Mouse (Mus musculus) thymus, adult 2 months (tissue): Measurements from ENCODE around the gene Rere. TPM values are rescaled to one million over a fixed set of nuclear protein-coding genes. Genes with fewer than 3 reads are reported as not detected.

ENCODE experiments used
- DNase-seq: peaks from one replicate; pipeline ENCODE4 v3.0.0; 2021
- H3K27ac ChIP-seq: fragments of 200-500 bp; 2 replicates; pipeline ENCODE4 v1.5.1; 2012; ENCODE audit warnings: low read length, control low read depth; ENCODE audit not compliant: control insufficient read depth, insufficient read depth
- H3K27me3 ChIP-seq: fragments of 200-500 bp; 2 replicates; pipeline ENCODE4 v1.6.1; 2012; ENCODE audit warnings: mild to moderate bottlenecking, low read length, moderate library complexity, mixed read lengths; ENCODE audit not compliant: control insufficient read depth, insufficient read depth
- H3K36me3 ChIP-seq: fragments of 200-500 bp; 2 replicates; pipeline ENCODE4 v1.6.1; 2012; ENCODE audit warnings: mild to moderate bottlenecking, low read length, moderate library complexity; ENCODE audit not compliant: control insufficient read depth, insufficient read depth
- H3K4me1 ChIP-seq: fragments of 200-500 bp; replicated peaks from 2 replicates; pipeline ENCODE4 v1.6.1; 2012; ENCODE audit warnings: low read length; ENCODE audit not compliant: control insufficient read depth, insufficient read depth
- H3K4me3 ChIP-seq: fragments of 200-500 bp; 2 replicates; pipeline ENCODE4 v1.5.1; 2012; ENCODE audit warnings: mild to moderate bottlenecking, low read length, control low read depth, moderate library complexity; ENCODE audit not compliant: control insufficient read depth, insufficient read depth
- CTCF ChIP-seq: fragments of 200-500 bp; IDR thresholded peaks from 2 replicates; pipeline ENCODE4 v1.5.1; 2012; ENCODE audit warnings: mild to moderate bottlenecking, control low read depth, low read length, moderate library complexity, borderline replicate concordance; ENCODE audit not compliant: control insufficient read depth, poor library complexity, insufficient read depth; ENCODE audit errors: extremely low read depth
- POLR2A ChIP-seq: fragments of 200-500 bp; IDR thresholded peaks from 2 replicates; pipeline ENCODE4 v1.6.1; 2012; ENCODE audit warnings: mild to moderate bottlenecking, low read length, control low read depth, moderate library complexity; ENCODE audit not compliant: control insufficient read depth, poor library complexity, insufficient read depth; ENCODE audit errors: extremely low read depth
- WGBS: fragments of 180-500 bp; shearing (Covaris S2); methylation state at CpG from one replicate; pipeline ENCODE4 v1.1.7; 2018; 5-methylcytosine and 5-hydroxymethylcytosine counted together
- polyA plus RNA-seq: library from polyadenylated mRNA; depleted of rRNA; stranded (reverse); fragments of >200 nt; gene quantifications from 2 replicates; pipeline ENCODE4 v1.2.3, GENCODE M21; 2012

Gene Rere
- polyA plus RNA-seq, 1 experiment, result 52.5 TPM

DNA sequence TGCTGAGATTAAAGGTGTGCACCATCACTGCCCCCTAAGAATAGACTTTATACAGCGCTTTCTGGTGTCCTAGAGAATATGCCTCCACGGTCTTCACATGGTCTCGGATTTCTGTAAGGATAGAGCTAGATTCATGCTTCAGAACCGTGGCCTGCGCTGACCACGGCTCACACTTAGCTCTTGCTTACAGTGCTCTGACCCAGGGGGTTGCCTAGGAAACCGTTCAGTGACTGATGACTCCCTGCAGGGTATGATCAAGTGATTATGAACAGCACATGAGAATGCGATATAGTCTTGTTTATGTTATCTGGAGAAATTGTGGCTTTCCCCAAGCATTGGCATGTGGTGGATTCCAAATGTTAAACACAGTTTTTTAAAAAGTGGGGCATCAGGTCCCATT lies 103.0 kb downstream of the Rere start:
- DNase-seq, result no peak
- H3K36me3 ChIP-seq, result no peaks in the 10 kb centered on the region
- WGBS, result 95% methylated on average over 8 of the region's 8 CpGs
- peaks cover 16% of the 10 kb centered on the region for H3K4me1 ChIP-seq
- H3K4me3 ChIP-seq, result no peak overlapping the region
- H3K27me3 ChIP-seq, result no peaks in the 10 kb centered on the region
- no peak overlapping the region for H3K27ac ChIP-seq
- TF ChIP-seq CTCF, result no peak
- TF ChIP-seq POLR2A, result no peak

DNA sequence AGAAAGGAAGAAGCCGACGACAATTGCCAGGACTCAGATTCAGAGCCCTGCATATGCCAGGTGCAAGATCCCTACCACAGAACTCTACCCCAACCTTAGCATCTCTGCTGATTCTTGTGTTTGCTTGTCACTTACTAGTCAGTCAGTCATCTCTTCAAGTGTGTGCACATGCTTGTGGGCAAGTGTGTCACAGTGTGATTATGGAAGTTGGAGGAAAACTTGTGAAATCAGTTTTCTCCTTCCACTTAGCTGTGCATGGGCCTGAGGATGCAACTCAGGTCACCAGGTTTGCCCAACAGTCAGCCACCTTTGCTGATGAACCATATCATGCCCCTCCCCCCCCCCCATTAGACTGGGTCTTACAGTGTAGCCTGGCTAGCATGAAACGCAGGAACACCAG lies 103.5 kb downstream of the Rere start:
- H3K27me3 ChIP-seq, result no peaks in the 10 kb centered on the region
- peaks cover 13% of the 10 kb centered on the region for H3K4me1 ChIP-seq
- 83% methylated on average over 3 of the region's 3 CpGs for WGBS
- DNase-seq, result no peak
- H3K27ac ChIP-seq, result no peak overlapping the region
- H3K36me3 ChIP-seq, result no peaks in the 10 kb centered on the region
- H3K4me3 ChIP-seq, result no peak overlapping the region
- no peak for TF ChIP-seq CTCF

DNA sequence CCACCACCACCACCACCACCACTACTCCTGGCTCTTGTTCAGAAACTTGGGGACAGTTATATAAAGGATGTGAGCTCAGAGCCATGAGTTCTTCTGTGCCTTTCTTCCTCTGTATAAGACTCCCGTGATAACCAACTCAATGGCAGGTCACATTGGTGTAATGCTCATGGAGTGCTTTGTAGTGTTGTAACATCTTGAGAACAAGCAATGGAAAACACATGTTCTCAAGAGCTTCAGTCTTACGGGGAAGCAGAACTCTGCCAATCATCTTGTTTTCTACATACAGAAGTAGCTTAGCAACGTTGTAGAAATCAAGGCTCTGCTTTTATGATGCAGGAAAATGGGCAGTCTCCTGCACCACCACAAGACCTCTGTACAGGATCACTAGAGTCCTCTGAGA lies 107.1 kb downstream of the Rere start:
- H3K27ac ChIP-seq, result no peak overlapping the region
- H3K4me3 ChIP-seq, result no peak overlapping the region
- H3K27me3 ChIP-seq, result no peaks in the 10 kb centered on the region
- peaks cover 5% of the 10 kb centered on the region for H3K4me1 ChIP-seq
- no peaks in the 10 kb centered on the region for H3K36me3 ChIP-seq
- no peak for DNase-seq
- 53% methylated on average over 3 of the region's 3 CpGs for WGBS
- TF ChIP-seq POLR2A, result no peak
- no peak for TF ChIP-seq CTCF

DNA sequence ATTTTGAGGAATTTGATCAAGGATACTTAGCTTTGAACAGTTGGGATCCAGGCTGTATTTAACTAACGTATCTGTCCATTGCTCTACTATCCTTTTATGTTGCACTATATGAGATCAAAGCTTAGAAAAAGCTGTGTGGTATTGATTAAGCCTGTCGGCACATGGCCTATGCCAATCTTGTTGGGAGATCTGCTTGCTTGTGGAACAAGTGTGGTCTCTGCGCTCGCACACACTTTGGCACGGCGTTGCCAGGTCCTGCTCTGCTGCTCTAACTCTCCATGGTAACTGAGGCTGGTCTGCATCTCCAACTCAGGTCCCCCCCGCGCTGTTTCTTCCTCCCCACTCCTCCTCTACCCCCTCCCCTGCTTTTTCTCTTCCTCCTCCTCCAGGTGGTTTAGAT lies 112.2 kb downstream of the Rere start:
- DNase-seq, result no peak
- H3K27ac ChIP-seq, result no peak overlapping the region
- H3K4me1 ChIP-seq, result peaks cover 24% of the 10 kb centered on the region
- TF ChIP-seq CTCF, result no peak
- no peak for TF ChIP-seq POLR2A
- WGBS, result 89% methylated on average over 8 of the region's 8 CpGs
- no peaks in the 10 kb centered on the region for H3K27me3 ChIP-seq
- H3K36me3 ChIP-seq, result no peaks in the 10 kb centered on the region
- H3K4me3 ChIP-seq, result no peak overlapping the region

DNA sequence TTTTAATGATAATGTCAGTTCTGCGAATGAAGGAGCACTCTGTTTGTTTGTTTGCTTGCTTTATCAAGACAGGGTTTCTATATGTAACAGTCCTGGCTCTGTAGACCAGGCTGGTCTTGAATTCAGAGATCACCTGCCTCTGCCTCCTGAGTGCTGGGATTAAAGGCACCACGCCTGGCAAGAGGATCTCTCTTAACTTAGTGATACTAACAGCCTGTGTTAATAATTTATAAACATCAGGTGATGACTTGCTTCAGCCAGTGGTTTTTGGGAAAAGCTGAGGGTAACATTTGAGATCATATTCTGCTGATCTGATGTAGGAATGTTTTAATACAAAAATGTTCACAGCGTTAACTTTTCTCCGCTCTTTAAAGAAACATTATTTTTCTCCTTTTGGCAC lies 112.6 kb downstream of the Rere start:
- WGBS, result 92% methylated on average over 4 of the region's 4 CpGs
- TF ChIP-seq CTCF, result no peak
- TF ChIP-seq POLR2A, result no peak
- no peak for DNase-seq
- H3K4me3 ChIP-seq, result no peak overlapping the region
- H3K36me3 ChIP-seq, result no peaks in the 10 kb centered on the region
- H3K27ac ChIP-seq, result no peak overlapping the region
- H3K27me3 ChIP-seq, result no peaks in the 10 kb centered on the region
- peaks cover 27% of the 10 kb centered on the region for H3K4me1 ChIP-seq

DNA sequence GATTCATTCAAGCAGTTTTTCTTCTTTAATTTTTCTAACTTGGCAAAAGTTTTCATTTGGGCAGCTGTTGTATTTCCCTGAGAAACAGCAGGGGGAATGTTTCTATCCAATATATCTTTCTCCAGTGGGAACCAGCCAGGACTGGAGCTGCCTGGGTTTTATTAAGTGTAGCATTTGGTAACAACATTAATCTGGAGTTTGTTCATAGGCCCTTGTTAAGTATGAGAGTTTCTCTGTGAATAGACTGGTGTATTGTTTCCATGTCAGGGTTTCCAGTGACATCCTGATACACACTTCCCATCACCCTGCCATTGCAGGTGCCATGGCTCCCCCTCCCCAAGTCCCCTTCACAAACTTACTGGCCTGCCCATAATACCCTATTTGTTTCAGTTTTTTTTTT lies 114.9 kb downstream of the Rere start:
- TF ChIP-seq POLR2A (no peak), CTCF (no peak)
- DNase-seq, result no peak
- H3K27me3 ChIP-seq, result no peaks in the 10 kb centered on the region
- H3K27ac ChIP-seq, result no peak overlapping the region
- no peak overlapping the region for H3K4me3 ChIP-seq
- peaks cover 39% of the 10 kb centered on the region for H3K4me1 ChIP-seq
- H3K36me3 ChIP-seq, result no peaks in the 10 kb centered on the region

DNA sequence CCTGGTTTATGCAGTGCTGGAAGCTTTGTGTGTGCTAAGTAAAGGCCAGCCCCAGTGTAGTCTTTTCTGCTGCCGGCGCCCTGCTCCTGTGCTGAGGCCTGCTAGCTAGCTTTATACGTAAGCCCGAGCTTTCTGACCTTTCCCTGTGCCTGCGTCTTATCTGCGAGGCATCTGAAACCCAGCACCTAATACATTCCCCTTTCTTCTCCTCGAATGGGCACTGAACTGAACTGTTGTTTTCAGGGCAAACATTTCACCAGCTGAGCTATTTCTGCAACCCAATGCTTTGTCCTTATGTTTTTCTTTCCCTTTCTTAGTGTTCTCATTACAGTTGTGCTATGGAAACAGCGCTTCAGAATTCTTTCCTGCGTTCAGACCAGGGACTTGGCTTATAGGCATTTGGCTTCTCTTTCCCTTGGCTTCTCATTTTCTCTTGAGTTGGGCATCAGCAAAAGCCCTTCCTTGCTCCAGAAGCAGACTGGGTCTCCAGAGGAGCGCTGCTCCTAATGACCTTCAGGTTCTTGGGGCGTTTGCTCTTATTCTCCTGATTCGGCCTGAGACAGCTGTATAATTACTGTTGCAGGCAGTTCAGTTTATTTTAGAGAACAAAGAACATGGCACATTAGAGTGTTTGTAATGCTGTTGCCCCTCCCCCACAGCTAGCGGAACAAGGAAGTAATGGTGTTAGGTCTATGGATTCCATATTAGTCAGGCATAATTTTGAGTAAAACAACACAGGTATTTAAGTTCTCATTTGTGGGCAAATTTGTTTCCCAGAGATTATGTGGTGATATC lies 115.6 kb downstream of the Rere start:
- DNase-seq, result no peak
- H3K4me1 ChIP-seq, result peaks cover 46% of the 10 kb centered on the region
- H3K27me3 ChIP-seq, result no peaks in the 10 kb centered on the region
- no peaks in the 10 kb centered on the region for H3K36me3 ChIP-seq
- H3K27ac ChIP-seq, result no peak overlapping the region
- TF ChIP-seq CTCF (no peak), POLR2A (no peak)
- no peak overlapping the region for H3K4me3 ChIP-seq
- 81% methylated on average over 13 of the region's 13 CpGs for WGBS
